Mouse (Mus musculus) myocyte (in vitro differentiated cells): ENCODE results near the gene Dupd1.

Source experiments
- CEBPB ChIP-seq: IDR thresholded peaks from 2 replicates; pipeline ENCODE4 v1.6.1; 2011; ENCODE audit warnings: mild to moderate bottlenecking, moderate library complexity; ENCODE audit not compliant: poor library complexity, insufficient read depth, severe bottlenecking
- E2F4 ChIP-seq: IDR thresholded peaks from one replicate; pipeline ENCODE4 v1.6.1; 2011; ENCODE audit warnings: mild to moderate bottlenecking, control low read depth, moderate library complexity; ENCODE audit not compliant: insufficient read depth
- MAX ChIP-seq: IDR thresholded peaks from one replicate; pipeline ENCODE4 v1.6.1; 2011; ENCODE audit warnings: low read depth, mild to moderate bottlenecking, control low read depth
- POLR2A ChIP-seq: IDR thresholded peaks from one replicate; pipeline ENCODE4 v1.6.1; 2011; ENCODE audit warnings: low read depth, mild to moderate bottlenecking, control low read depth, moderate library complexity; ENCODE audit not compliant: insufficient read length
- POLR2AphosphoS2 ChIP-seq: IDR thresholded peaks from one replicate; pipeline ENCODE4 v1.6.1; 2011; ENCODE audit warnings: low read depth, control low read depth; ENCODE audit not compliant: insufficient read length
- TCF12 ChIP-seq: IDR thresholded peaks from one replicate; pipeline ENCODE4 v1.6.1; 2011; ENCODE audit warnings: mild to moderate bottlenecking, control low read depth; ENCODE audit not compliant: poor library complexity, insufficient read depth, severe bottlenecking
- TCF3 ChIP-seq: IDR thresholded peaks from one replicate; pipeline ENCODE4 v1.6.1; 2011; ENCODE audit warnings: low read depth, control low read depth; ENCODE audit not compliant: insufficient read length
- USF1 ChIP-seq: IDR thresholded peaks from one replicate; pipeline ENCODE4 v1.6.1; 2011; ENCODE audit warnings: low read depth, mild to moderate bottlenecking, control low read depth, moderate library complexity

DNA sequence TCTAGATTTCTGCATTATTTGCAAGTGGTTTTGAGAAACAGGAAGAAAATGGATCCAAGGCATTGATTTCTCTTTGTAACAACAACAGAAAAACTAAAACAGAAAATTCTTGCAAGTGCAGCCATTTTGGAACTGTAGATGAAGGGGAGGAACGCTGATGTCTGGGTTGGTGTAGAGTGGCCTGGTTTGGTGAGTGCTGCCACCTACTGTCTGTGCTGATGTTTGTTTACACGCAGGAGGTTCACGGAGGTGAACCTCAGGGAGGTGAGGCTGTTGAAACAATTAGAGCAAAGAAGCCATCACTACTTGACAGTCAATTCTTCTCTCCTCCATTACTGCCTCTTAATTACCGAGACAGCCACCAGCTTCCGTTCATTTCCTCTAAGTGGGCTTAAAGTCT is 54.7 kb downstream of the Dupd1 start:
- no peak for TF ChIP-seq MAX
- no peak for TF ChIP-seq POLR2AphosphoS2
- TF ChIP-seq TCF12, result no peak
- no peak for TF ChIP-seq USF1
- TF ChIP-seq POLR2A, result no peak
- TF ChIP-seq E2F4, result no peak
- TF ChIP-seq TCF3, result no peak
- no peak for TF ChIP-seq CEBPB
